Mouse (Mus musculus): ENCODE data around the gene Tlk2. TPM values are rescaled to one million over a fixed set of nuclear protein-coding genes. Genes with fewer than 3 reads are reported as not detected.

The Tlk2 gene
- polyA plus RNA-seq, 1 experiment, result 97.2 TPM

DNA sequence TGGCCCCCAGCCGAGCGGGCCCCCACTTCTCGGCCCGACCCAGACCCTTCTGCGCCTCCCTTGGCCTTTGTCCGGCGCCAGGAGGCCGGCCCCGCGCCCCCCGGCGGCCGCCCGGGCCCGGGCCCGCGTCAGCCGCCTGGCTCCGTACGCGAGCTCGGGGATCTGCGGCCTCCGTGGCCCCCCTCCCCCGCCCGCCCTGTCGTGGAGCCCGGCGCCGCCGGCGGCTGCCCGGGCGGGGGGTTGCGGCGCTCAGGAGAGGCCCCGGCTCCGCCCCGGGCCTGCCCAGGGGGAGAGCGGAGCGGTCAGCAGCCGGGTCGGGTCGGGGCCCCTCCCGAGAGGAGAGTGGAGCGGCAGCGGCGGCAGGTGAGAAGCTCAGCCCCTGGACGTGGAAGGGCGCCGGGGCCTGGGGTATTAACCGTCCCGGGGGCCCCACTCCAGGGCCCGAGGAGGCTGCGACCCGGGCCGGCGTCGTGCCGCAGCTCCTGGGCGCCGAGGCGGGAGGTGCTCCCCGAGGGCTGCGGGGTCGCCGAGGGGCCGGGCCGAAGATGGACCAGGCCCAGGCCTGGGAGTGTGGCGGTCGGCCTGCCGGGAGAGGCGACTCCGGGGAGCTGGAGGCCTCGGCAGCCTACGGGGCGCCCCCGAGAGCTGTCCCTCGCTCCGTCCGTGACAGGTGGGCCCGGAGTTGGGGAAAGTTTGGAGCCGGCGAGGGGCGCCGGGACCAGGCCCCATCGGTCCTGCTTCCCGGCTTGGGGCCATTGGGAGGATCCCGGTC is 3.3 kb downstream of the Tlk2 start:
- Histone ChIP-seq H3K27ac (ENCODE audit: insufficient read depth, low read length) (peak overlapping the region; percentile 62), H3K4me1 (ENCODE audit: control insufficient read depth, insufficient read depth, low read length) (no peaks in the 10 kb centered on the region), H3K4me3 (ENCODE audit: insufficient read depth, low read length) (peak overlapping the region; percentile 95)
- TF ChIP-seq CTCF (IDR thresholded peaks at IDR 0.05; ENCODE audit: borderline replicate concordance, insufficient read depth, low read length), result no peak
- no peak for TF ChIP-seq POLR2A (IDR thresholded peaks at IDR 0.05; ENCODE audit: low read depth, low read length)

DNA sequence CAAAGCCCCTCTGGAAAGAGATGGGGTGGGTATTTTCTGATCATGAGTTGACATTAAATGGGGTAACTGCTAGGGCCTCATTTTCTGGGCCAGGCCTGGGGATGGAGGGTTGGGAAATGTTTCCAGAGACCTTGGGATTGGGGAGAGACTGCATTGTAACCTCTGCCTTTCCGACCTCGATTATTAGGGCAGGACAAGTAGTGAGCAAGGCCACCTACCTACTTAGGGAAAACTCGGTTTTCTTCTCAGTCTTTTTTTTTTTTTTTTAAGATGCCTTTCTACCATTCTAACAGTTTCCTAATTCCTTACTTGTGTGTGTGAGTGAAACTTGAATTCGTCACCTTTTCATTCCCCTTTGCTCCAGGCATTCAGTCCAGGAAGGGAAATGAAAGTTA is 3.9 kb downstream of the Tlk2 start:
- TF ChIP-seq CTCF (IDR thresholded peaks at IDR 0.05; ENCODE audit: borderline replicate concordance, insufficient read depth, low read length) (no peak), POLR2A (IDR thresholded peaks at IDR 0.05; ENCODE audit: low read depth, low read length) (no peak)
- peak overlapping the region; percentile 95 for H3K4me3 ChIP-seq (ENCODE audit: insufficient read depth, low read length)
- no peaks in the 10 kb centered on the region for H3K4me1 ChIP-seq (ENCODE audit: control insufficient read depth, insufficient read depth, low read length)
- peak overlapping the region; percentile 62 for H3K27ac ChIP-seq (ENCODE audit: insufficient read depth, low read length)

DNA sequence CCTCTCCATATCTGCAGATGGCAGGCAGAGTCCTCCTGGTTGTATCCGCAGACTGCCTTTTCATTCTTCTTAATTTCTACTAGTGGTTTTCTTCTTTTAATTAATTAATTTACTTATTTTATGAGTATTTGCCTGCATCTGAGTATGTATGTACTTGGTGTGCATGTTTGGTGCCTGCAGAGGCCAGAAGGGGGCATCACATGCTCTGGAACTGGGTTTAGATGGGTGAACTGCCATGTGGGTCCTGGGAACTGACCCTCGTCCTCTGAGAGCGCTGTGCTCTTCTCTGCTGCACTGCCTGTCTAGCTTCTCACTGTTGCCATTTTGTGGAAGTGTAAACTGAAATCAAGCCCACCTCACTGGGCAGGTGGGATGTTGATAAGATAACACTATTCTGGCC is 6.1 kb downstream of the Tlk2 start:
- no peaks in the 10 kb centered on the region for H3K4me1 ChIP-seq (ENCODE audit: control insufficient read depth, insufficient read depth, low read length)

DNA sequence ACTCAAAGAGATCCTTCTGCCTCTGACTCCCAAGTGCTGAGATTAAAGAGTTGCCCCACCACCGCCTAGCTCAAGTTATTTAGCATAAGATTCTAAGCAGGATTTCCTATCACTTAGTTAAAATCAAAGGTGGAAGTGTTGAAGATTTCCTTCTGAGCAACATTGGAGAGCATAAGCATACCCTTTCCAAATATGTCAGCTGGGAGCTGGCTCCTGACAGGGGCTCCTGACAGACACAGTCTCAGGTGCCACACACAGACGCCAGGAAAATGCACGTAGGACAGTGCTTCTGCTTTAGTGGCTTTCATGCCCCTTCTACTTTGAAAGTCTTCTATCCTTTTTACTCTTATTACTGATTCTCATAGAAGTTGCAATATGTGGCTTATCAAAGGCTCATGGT is 13.6 kb downstream of the Tlk2 start:
- no peak overlapping the region for H3K27ac ChIP-seq (ENCODE audit: insufficient read depth, low read length)
- no peak overlapping the region for H3K4me3 ChIP-seq (ENCODE audit: insufficient read depth, low read length)
- no peaks in the 10 kb centered on the region for H3K4me1 ChIP-seq (ENCODE audit: control insufficient read depth, insufficient read depth, low read length)
- no peak for TF ChIP-seq CTCF (IDR thresholded peaks at IDR 0.05; ENCODE audit: borderline replicate concordance, insufficient read depth, low read length)

More for the DNA sequence above, 6.1 kb downstream of the Tlk2 start:
- no peak overlapping the region for H3K27ac ChIP-seq (ENCODE audit: insufficient read depth, low read length)
- no peak for TF ChIP-seq POLR2A (IDR thresholded peaks at IDR 0.05; ENCODE audit: low read depth, low read length)
- no peak for TF ChIP-seq CTCF (IDR thresholded peaks at IDR 0.05; ENCODE audit: borderline replicate concordance, insufficient read depth, low read length)
- H3K4me3 ChIP-seq (ENCODE audit: insufficient read depth, low read length), result no peak overlapping the region

DNA sequence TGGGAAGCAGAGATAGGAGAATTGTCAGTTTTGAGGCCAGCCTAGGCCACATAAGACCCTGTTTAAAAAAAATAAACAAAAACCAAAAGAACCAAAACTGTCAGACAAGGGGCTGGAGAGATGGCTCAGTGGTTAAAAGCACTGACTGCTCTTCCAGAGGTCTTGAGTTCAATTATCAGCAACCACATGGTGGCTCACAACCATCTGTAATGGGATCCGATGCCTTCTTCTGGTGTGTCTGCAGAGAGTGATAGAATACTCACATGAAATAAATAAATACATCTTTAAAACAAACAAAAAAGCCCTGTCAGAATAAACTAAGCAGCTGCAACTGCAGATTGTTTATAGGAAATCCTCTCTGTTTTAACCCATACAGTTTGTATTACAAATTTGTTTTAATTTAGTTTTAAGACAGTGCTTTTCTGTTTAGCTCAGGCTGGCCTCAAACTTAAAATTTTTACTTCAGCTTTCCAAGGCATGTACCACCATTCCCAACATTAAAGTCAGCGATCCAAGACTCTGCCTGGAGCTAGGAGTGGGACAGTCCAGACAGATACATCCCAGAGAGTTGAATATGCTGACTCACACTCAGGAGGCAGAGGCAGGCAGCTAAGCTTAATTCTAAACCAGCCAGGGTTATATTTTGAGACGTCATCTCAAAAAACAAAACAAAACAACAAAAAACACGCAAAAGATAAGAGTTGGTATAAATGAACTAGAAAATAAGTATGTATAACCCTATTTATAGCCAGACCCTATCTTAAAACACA is 18.5 kb downstream of the Tlk2 start:
- Histone ChIP-seq H3K4me1 (ENCODE audit: control insufficient read depth, insufficient read depth, low read length) (no peaks in the 10 kb centered on the region), H3K27ac (ENCODE audit: insufficient read depth, low read length) (no peak overlapping the region), H3K4me3 (ENCODE audit: insufficient read depth, low read length) (no peak overlapping the region)
- no peak for TF ChIP-seq POLR2A (IDR thresholded peaks at IDR 0.05; ENCODE audit: low read depth, low read length)
- TF ChIP-seq CTCF (IDR thresholded peaks at IDR 0.05; ENCODE audit: borderline replicate concordance, insufficient read depth, low read length), result no peak

DNA sequence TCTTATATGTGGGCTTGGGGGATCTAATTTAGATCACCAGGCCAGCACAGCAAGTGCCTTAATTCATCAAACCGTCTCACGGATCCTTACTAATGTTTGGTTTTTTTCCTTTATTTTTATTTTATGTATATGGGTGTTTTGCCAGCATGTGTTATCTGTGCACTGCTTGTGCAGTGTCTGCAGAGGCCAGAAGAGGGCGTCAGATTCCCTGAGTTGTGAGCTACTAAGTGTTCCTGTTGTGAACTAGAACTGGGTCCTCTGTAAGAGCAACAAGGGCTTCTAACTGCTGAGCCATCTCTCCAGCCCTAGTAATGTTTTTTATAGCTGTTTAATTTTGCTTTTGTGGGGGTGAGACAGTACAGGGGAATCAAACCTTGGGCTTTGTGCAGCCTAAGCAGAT is 23.8 kb downstream of the Tlk2 start:
- Histone ChIP-seq H3K4me1 (ENCODE audit: control insufficient read depth, insufficient read depth, low read length) (peaks cover 2% of the 10 kb centered on the region; the same call in 1 of the 2 replicates), H3K27ac (ENCODE audit: insufficient read depth, low read length) (no peak overlapping the region), H3K4me3 (ENCODE audit: insufficient read depth, low read length) (no peak overlapping the region)
- TF ChIP-seq CTCF (IDR thresholded peaks at IDR 0.05; ENCODE audit: borderline replicate concordance, insufficient read depth, low read length) (no peak), POLR2A (IDR thresholded peaks at IDR 0.05; ENCODE audit: low read depth, low read length) (no peak)

DNA sequence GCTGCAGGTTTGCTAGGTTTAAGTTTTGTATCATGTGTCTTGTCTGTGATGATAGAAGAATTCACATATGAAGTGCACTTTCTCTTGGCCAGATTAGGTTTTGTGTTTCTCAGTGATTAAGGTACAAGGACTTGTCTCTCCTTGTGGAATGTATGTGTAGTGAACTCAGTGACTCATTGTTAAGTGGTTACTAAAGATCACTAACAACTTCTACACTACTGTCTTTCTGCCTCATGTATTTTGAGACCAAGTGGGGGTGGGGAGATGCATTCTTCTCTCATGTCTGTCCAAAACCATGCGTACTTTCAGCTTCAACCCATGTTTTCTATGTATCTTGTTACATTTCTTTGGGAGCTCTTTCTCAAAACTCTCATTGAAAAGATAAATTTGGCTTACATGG is 31.4 kb downstream of the Tlk2 start:
- Histone ChIP-seq H3K4me1 (ENCODE audit: control insufficient read depth, insufficient read depth, low read length) (no peaks in the 10 kb centered on the region; the same call in 1 of the 2 replicates), H3K27ac (ENCODE audit: insufficient read depth, low read length) (no peak overlapping the region), H3K4me3 (ENCODE audit: insufficient read depth, low read length) (no peak overlapping the region)
- TF ChIP-seq POLR2A (IDR thresholded peaks at IDR 0.05; ENCODE audit: low read depth, low read length), result no peak
- no peak for TF ChIP-seq CTCF (IDR thresholded peaks at IDR 0.05; ENCODE audit: borderline replicate concordance, insufficient read depth, low read length)

DNA sequence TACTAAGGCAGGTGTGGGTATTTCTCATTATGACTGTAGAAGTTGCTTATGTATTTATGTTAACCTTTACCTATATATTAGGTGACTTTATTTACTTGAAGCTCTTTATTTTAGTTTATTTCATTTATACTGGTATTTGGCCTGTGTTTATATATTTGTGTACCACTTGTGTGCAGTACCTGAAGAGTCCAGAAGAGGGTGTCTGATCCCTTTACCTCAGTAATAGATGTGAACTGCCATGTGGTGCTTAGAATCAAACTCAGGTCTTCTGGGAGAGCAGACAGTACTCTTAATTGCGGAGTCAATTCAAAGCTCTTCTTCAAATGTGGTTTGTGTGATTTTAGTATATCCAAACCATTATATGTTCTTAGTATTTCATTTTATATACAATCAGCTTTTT is 35.6 kb downstream of the Tlk2 start:
- peaks cover 2% of the 10 kb centered on the region; the same call in 1 of the 2 replicates for H3K4me1 ChIP-seq (ENCODE audit: control insufficient read depth, insufficient read depth, low read length)
- TF ChIP-seq POLR2A (IDR thresholded peaks at IDR 0.05; ENCODE audit: low read depth, low read length) (no peak), CTCF (IDR thresholded peaks at IDR 0.05; ENCODE audit: borderline replicate concordance, insufficient read depth, low read length) (no peak)
- H3K4me3 ChIP-seq (ENCODE audit: insufficient read depth, low read length), result no peak overlapping the region
- no peak overlapping the region for H3K27ac ChIP-seq (ENCODE audit: insufficient read depth, low read length)

DNA sequence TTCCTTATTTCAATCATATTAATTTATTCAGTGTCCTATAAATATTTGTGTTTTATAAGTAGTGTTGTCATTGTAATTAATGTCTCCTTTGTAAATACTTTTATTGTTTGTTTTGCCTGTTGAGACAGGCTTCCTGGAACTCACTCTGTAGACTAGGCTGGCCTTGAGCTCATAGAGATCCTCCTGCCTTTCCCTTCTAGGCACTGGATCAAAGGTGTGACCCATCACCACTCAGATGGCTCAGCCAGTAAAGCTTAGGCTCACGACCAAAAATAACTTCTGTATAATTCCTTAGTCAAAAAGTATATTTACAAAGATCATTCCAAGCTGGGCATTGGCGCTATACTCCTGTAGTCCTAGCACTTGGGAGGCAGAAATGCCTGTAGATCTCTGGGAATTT is 39.2 kb downstream of the Tlk2 start:
- no peak for TF ChIP-seq POLR2A (IDR thresholded peaks at IDR 0.05; ENCODE audit: low read depth, low read length)
- TF ChIP-seq CTCF (IDR thresholded peaks at IDR 0.05; ENCODE audit: borderline replicate concordance, insufficient read depth, low read length), result no peak
- Histone ChIP-seq H3K27ac (ENCODE audit: insufficient read depth, low read length) (no peak overlapping the region), H3K4me3 (ENCODE audit: insufficient read depth, low read length) (no peak overlapping the region), H3K4me1 (ENCODE audit: control insufficient read depth, insufficient read depth, low read length) (0 out of 2 replicates have a peak, but pooled peaks cover 2% of the 10 kb centered on the region)

DNA sequence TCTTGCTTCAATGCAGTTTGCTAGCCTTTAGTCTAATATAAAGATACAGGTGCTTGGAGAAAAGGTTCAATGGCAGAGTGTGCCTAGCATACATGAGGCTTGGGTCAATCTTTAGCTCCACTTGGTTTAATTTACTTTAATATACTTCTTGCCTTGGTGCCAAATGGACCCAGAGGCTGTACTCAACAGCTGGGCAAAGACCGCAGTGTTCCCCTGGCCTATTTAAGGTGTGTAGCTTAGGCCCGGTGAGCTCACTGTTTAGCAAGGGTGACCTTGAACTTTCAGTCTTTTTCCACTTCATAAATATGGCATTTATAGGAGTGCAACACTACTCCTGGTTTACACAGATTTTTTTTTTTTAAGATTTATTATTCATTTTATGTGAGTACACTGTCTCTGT is 55.9 kb downstream of the Tlk2 start:
- no peak overlapping the region for H3K4me3 ChIP-seq (ENCODE audit: insufficient read depth, low read length)
- no peak overlapping the region for H3K27ac ChIP-seq (ENCODE audit: insufficient read depth, low read length)
- H3K4me1 ChIP-seq (ENCODE audit: control insufficient read depth, insufficient read depth, low read length), result no peaks in the 10 kb centered on the region
- TF ChIP-seq POLR2A (IDR thresholded peaks at IDR 0.05; ENCODE audit: low read depth, low read length) (no peak), CTCF (IDR thresholded peaks at IDR 0.05; ENCODE audit: borderline replicate concordance, insufficient read depth, low read length) (no peak)
